Mouse (Mus musculus) c-Kit-positive CD71-positive TER-119-positive erythroid progenitor cells, embryonic 14.5 days (primary cell): ENCODE measurements around the gene Ankmy2.

ENCODE experiments used
- DNase-seq: peaks from one replicate; pipeline ENCODE4 v3.0.0-alpha.2; 2013; ENCODE audit warnings: low spot score

Ankmy2 gene

DNA sequence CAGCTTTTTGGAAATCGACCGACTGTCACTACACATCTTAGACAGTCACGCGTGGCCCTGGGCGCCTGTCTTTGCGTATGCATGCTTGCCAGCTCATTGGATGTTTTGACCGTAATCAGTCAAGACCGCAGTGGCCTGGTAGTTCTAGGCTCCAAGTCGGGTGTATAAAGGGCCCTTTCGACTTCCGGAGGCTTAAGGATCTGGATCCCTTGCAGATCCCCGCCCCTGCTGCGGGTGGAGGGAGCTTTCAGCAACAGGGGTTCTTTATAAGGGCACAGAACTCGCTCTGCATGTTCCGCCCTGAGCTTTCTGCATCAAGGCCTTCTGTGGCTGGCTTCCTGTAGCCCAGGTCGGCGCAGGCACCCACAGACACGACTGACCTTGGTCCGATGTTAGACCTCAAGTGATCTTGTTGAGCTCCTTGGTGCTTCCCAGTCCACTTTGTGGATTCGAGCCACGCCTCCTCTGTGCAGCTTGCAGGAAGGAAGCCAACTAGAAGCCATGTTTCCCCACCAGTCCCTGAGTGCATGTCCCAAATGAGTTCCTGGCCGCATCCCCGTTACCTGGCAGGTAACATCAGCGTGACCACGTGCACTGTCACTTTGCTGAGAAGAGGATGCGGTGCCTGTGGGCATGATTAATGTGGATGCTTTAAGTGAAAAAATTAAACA, 859 bp downstream of the Ankmy2 start, which contains the start of gene Bzw2:
Gene Bzw2 (minus strand): TSS at position 443 of the 671 bp plus-strand sequence.
- peak; percentile 63 for DNase-seq

- peak; percentile 25 for DNase-seq
Measured at GRCm38 (mm10) chr12:36164126-36164791, 7.3 kb downstream of the Ankmy2 start.

DNA sequence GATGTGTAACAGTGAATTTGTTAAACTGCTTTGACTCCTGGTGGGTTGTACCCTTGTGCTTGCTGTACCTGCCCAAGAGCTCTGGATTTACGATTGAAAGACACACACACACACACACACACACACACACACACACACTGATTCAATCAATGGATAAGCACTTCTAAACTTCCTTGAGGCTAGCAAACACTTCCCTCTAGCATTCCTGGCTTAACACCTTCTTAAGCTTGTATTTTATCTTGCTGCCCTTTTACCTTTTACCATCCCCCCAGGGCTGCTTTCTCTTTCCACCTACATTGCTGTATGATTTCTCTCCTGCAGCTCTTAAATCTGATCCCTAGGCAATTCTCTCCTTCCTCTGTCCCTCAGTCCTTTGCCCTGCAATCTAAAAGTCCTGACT, 8.4 kb downstream of the Ankmy2 start:
- no peak for DNase-seq

GRCm38 (mm10) chr12:36177227-36177626, 20.3 kb downstream of the Ankmy2 start:
- no peak for DNase-seq

GRCm38 (mm10) chr12:36182570-36182969, 25.7 kb downstream of the Ankmy2 start:
- DNase-seq = no peak

DNA sequence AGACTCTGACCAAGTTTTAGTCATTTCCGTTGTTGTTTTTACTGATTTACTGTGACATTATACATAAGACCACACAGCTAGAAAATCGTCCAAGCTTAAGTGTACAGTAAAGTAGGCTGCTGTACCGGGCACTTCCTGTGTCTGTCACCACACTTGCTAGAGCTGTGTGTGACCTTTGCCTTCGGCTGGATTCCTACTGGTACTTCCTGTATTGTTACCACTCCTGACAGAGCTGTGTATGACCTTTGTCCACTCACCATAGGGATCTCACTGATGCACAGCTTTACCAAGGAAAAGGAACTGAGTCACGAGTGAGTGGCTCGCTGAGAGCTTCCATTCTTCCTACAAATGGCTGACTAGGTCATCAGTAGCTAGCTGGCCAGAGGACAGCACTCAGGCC, 30.2 kb downstream of the Ankmy2 start:
- no peak for DNase-seq

GRCm38 (mm10) chr12:36189610-36190009, 32.7 kb downstream of the Ankmy2 start:
- DNase-seq = no peak

DNA sequence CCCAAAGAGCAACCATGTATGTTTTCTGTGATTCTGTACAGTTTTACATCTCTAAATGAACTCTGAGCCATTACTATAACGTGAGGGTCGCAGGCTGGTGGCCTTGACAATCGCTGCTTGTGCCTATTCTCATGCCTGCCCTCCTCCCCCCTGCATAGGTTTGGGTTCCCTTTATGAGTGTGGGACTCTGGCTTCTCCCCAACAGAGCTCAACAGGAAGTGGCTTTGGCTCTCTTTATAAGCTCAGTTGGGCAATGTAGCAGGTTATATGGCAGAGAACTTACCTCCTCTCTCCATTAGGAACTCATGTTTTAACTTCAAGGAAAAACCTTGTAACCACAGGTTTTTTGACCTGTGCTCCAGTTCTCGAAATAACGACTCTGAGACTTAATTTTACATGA, 33.4 kb downstream of the Ankmy2 start:
- DNase-seq = no peak

DNA sequence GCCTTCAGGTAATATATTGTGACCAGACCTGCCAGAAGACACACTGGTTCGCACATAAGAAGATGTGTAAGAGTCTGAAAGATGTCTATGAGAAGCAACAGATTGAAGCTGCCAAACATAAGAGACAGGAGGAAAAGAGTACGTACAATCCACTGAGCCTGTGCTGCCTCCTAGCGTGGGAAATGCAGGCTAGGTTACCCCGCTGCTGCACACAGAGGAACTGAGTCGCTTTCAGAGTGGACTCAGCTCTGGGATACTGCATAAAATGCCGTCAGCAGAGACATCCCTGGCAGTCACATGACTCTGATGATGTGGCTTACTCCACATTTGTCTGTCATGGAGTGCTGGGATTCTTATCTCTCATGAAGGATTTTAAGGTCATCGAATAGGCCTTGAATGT, 38.1 kb downstream of the Ankmy2 start:
- no peak for DNase-seq

GRCm38 (mm10) chr12:36205579-36206119, 48.7 kb downstream of the Ankmy2 start:
- peak; percentile 5 for DNase-seq

DNA sequence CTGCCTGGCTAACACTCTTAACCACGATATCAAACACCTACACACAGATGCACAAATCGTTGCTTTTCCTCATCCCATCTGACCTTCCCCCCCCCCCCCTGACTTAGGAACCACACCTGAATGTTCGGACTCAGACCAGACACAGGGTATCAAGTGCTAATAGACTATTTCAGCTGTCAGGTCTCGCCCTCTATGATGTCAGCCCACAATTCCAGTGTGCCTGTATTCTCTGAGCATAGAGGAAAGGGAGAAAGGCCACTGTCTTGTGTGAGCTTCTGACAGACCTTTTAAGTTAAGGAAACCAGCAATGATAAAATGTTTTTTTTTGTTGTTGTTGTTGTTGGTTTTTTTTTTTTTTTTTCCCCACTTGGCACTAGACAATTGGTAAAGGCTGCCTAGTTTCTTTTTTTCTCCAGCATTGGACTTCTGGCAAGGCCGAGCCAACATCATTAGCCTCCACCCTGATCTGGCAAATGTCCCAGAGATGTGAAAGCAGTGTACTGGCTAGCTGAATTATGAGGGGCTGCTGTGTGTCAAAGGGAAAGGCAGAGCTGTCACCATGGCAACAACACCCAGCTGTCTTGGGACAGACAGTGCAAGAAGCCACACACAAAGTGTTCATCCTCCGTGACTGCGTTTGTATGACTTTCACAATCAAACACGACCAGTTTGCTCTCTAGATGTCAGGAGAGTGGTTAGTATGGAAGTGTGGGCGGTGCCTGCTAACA, 50.3 kb downstream of the Ankmy2 start:
- DNase-seq = no peak

GRCm38 (mm10) chr12:36207800-36208148, 50.9 kb downstream of the Ankmy2 start:
- DNase-seq = no peak

DNA sequence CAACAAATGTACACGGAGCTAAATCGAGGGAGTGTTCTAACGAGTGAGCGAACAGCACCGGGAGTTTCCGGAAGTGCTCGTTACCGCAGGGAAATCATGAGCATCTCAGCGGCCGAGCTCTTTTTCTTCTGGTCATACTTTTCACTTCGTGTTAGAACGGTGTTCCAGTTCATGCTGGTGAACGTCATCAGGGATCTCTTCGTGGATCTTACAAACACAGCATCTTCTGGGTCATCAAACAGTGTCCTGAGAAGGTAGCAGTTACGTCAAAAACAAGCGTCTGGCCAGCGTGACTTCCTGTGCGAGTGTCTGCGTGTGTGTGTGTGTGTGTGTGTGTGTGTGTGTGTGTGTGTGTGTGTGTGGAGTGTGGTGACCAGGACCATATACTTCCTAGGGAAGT, 51.5 kb downstream of the Ankmy2 start:
- DNase-seq = no peak

DNA sequence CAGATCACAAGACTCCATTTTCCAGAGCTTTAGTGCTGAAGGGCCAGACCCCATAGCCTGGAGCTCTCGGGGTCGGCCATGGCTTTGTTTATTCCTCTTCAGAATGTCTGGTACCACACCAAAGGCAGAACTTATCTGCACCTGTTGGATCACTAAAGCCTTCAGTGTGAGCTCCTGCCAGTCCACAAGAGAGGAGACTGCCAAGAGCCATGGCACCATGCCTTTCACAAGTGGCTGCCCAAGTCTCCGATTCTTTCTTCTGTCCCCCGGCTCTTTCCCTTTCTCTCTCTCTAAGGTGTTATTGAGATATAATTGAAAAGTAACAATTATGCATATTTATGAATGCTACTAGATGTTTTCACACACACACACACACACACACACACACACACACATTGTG, 53.2 kb downstream of the Ankmy2 start:
- DNase-seq = no peak

DNA sequence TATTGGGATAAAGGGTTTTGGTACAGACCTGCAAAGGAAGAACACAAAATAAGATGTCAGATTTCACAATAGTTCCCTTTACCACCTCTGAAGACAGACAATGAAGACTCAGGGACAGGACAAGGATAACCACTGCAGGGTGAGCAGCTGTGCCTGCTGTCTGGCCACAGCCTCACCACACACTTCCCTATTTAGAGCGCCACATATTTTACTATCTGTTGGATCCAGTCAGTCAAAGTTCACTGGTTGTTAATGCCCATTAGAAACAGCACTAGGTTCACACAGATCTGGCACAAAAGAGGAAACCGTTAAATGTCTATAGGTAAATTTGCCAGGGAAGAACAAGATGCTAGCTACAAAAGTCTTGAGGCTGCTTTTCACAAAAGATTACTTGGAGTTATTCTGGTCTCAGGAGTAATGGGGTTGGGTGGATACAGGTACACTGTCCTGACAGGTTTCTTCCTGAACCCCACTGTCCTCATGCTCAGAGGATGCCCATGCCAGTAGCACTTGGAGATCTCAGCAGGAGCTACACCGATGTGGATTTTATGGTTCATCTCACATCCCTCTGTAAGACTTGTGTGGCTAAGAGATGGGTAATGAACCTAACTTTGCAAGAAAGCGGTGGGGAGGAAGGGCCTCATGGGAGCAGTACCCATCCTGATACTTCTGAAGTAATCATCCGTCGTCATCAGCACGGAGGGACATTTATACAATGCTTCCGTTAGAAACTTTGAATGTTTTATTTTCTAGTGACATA, 57.7 kb downstream of the Ankmy2 start:
- no peak for DNase-seq

DNA sequence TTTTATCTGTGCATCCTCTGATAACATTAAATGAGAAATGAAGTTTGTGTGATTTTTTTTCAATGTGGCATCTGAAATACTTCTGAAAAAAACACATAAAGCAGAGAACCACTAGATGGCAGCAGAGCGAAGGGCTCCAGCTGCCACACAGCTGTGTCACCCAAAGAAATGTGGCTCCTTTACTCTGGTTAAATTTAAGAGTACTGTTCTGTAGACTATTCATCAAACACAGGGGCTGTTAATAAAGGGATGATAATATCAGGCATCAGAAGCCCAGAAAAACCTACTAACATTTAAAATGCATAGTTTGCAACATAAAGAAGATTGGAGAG, 58.2 kb downstream of the Ankmy2 start:
- peak; percentile 51 for DNase-seq

- DNase-seq = no peak
Measured at GRCm38 (mm10) chr12:36216230-36216629, 59.3 kb downstream of the Ankmy2 start.

GRCm38 (mm10) chr12:36216905-36217304, 60.0 kb downstream of the Ankmy2 start:
- DNase-seq = no peak

GRCm38 (mm10) chr12:36224392-36224791, 67.5 kb downstream of the Ankmy2 start:
- DNase-seq = no peak

- no peak for DNase-seq
Measured at GRCm38 (mm10) chr12:36231386-36231785, 74.5 kb downstream of the Ankmy2 start.

DNA sequence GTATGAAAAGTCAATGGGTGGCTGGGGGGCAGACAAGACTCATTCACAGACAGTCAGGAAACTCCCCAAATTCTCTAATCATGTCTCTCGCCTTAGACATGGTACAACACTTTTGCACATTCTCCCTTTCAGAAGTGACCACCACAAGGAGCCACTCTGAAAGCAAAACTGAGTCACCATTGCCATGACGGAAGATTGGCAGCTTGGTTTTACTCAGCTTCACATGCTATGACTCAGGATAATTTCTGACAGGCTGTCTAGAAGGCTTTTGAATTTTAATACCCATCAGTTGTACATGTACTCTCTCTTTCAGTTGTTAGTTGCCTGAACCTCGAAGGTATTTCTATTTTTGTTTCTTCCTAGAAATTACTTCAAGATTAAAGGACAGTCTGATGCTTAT, 84.3 kb downstream of the Ankmy2 start:
- no peak for DNase-seq
